Mouse (Mus musculus) brain, adult 2 months (tissue): ENCODE measurements around the gene Fam171b.

Source experiments
- DNase-seq: peaks from one replicate; pipeline ENCODE4 v3.0.0; 2011; ENCODE audit warnings: low read depth, low spot score

The Fam171b gene

GRCm38 (mm10) chr2:83883850-83884420, 71.5 kb downstream of the Fam171b start:
- peak; percentile 17 for DNase-seq

DNA sequence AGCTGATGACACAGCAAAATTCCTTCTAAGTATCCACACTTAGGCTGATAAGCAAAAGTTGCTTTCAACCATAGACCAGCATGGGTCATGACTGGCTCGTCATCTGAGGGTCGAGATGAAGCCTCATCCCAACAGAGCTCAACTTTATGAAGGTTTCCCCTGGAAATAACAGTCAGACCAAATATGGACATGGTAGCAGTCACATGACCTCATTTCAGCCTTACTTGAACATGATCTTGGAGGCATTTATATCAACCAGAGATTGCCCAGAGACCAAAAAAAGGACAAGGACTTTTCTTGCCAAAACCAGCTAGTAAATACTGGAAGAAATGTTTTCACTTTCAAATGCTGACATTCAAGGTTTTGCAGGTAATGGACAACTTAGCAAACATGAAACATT, 81.3 kb downstream of the Fam171b start:
- DNase-seq, result no peak

GRCm38 (mm10) chr2:83901896-83902540, 89.6 kb downstream of the Fam171b start:
- no peak for DNase-seq

DNA sequence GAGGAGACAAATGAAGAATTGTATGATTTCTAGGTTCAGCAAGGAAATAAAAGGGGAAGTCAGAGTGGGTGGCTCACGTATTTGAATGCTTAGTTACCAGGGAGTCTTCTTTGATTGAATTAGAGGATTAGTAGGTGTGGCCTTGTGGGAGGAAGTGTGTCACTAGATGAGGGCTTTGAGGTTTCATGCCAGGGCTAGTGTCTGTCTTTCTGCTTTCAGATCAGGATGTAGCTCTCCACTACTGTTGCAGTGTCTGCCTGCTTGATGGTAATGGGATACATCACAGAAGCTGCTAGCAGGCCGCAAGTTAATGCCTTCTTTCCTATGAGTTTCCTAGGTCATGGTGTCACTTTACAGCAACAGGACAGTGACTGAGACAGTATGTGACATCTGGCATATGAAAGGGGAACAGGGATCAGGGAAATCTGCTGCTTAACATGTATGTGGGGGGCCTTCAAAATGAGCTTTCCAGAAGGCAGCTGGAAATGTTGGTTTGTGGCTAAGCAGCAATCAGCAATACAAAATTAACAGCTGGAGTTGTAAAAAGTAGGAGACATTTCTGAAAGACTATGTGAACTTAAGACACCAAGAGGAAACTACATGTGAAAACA, 117.1 kb downstream of the Fam171b start:
- no peak for DNase-seq
